Mouse (Mus musculus): ENCODE measurements at regions not wholly inside any gene's neighbourhood (a gene's known extent, or its start where the extent isn't known, plus 50 kb on each side); places are given as distances from the start of the nearest gene placed in this dataset.

DNA sequence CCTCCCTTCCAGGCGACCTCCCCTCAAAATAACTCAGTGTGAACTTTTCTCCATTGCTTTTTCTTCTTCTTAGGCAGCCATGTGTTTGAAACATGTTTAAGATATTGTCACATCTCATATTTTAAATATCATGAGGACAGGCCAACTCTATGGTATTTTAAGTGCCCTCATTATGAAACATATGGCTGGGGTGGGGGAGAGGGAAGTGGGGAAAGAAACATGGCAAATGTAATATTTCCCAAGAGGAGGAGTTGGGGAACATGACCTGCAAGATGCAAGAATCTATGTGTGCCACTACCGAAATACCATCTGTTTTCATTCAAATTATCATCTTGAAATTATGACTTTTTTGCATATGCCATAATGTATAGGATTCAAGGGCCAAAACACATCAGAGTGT lies 1095.5 kb downstream of the Agbl1 start:
- ATAC-seq (ENCODE audit: low read depth) = no peak
- Histone ChIP-seq H3K36me3 (ENCODE audit: control insufficient read depth, insufficient read depth) (no peaks in the 10 kb centered on the region), H3K4me3 (ENCODE audit: low read depth, low read length) (no peak overlapping the region), H3K4me1 (ENCODE audit: control insufficient read depth, low read depth, low read length) (no peaks in the 10 kb centered on the region), H3K27me3 (ENCODE audit: control insufficient read depth, insufficient read depth, low read depth, low read length) (no peaks in the 10 kb centered on the region), H3K9me3 (replicated peaks; ENCODE audit: control insufficient read depth, low read length) (no peaks in the 10 kb centered on the region), H3K27ac (ENCODE audit: low read length) (no peak overlapping the region), H3K9ac (ENCODE audit: low read depth, low read length) (no peak overlapping the region), H3K4me2 (ENCODE audit: low read depth, low read length) (no peak overlapping the region)
- 37% methylated on average over 2 of the region's 2 CpGs for WGBS (ENCODE audit: insufficient replicate concordance)

DNA sequence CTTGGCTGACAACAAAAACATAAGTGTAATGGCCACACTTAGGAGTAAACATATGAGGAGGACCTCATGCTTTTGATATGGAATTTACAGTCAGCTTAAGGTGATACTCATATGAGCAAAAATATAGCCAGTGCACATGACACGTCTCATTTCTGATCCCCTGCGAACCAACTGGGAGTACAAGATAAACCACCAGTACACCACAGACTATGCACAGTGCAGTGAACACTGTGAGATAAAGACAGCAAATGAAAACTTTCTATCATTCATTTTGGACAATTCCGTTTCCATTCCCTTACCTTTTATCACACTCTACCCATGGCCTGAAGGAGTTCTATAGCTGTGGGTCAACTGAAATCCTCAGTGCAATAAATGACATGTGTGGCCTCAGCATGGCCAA lies 1097.1 kb downstream of the Agbl1 start:
- Histone ChIP-seq H3K4me3 (ENCODE audit: low read depth, low read length) (no peak overlapping the region), H3K27ac (ENCODE audit: low read length) (no peak overlapping the region), H3K27me3 (ENCODE audit: control insufficient read depth, insufficient read depth, low read depth, low read length) (no peaks in the 10 kb centered on the region), H3K4me1 (ENCODE audit: control insufficient read depth, low read depth, low read length) (no peaks in the 10 kb centered on the region), H3K9me3 (replicated peaks; ENCODE audit: control insufficient read depth, low read length) (no peaks in the 10 kb centered on the region), H3K4me2 (ENCODE audit: low read depth, low read length) (no peak overlapping the region), H3K36me3 (ENCODE audit: control insufficient read depth, insufficient read depth) (no peaks in the 10 kb centered on the region), H3K9ac (ENCODE audit: low read depth, low read length) (no peak overlapping the region)
- peak; percentile 84 for ATAC-seq (ENCODE audit: low read depth)
- WGBS (ENCODE audit: insufficient replicate concordance) = 44% methylated on average over 3 of the region's 3 CpGs

DNA sequence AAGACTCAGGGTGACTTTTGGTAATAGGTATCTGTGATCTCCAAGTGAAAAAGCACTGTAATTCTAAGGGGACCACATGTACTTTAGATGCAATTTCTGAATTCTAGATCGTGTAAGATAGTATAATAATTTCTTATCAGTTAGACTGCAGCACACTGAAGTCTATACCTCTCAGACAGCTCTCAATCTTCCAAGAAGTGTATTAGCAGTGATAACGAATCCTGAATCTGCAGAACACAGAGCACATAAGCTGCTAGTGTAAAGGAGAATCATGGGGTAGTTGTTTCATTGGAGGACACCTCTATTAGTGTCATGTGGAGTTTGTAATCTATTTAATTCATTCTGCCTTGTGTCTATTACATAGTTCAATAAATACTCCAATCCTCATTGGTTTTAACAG lies 1097.8 kb downstream of the Agbl1 start:
- WGBS (ENCODE audit: insufficient replicate concordance) = 25% methylated on average over 2 of the region's 2 CpGs
- peak; percentile 73 for ATAC-seq (ENCODE audit: low read depth)

DNA sequence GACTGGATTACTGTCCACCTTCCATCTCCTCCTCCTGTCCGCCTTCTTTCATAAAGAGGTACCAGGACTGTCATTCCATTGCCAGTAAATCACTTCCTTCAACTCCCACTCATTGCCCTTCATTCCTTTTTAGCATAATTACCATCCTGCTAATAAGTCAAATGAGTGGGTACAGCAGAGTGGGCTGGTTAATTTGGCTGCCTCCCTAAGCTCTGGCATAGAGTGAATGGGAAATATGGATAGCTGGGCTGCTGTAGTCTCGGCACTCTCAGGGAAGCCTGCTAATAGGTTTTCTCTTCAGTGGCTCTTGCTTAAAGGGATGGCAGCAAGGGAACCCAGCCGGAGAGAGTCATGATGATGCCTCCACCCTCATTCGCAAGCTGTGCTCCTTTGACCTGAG lies 1108.9 kb downstream of the Agbl1 start:
- no peaks in the 10 kb centered on the region for H3K36me3 ChIP-seq (ENCODE audit: control insufficient read depth, insufficient read depth)
- H3K27ac ChIP-seq (ENCODE audit: low read length) = no peak overlapping the region
- H3K4me3 ChIP-seq (ENCODE audit: low read depth, low read length) = no peak overlapping the region
- no peak overlapping the region for H3K4me2 ChIP-seq (ENCODE audit: low read depth, low read length)
- H3K27me3 ChIP-seq (ENCODE audit: control insufficient read depth, insufficient read depth, low read depth, low read length) = no peaks in the 10 kb centered on the region
- 61% methylated on average over 4 of the region's 4 CpGs for WGBS (ENCODE audit: insufficient replicate concordance)
- H3K4me1 ChIP-seq (ENCODE audit: control insufficient read depth, low read depth, low read length) = no peaks in the 10 kb centered on the region
- H3K9me3 ChIP-seq (replicated peaks; ENCODE audit: control insufficient read depth, low read length) = no peaks in the 10 kb centered on the region
- ATAC-seq (ENCODE audit: low read depth) = no peak
- no peak overlapping the region for H3K9ac ChIP-seq (ENCODE audit: low read depth, low read length)

More for the DNA sequence above, 1097.8 kb downstream of the Agbl1 start:
- Histone ChIP-seq H3K9me3 (replicated peaks; ENCODE audit: control insufficient read depth, low read length) (no peaks in the 10 kb centered on the region), H3K36me3 (ENCODE audit: control insufficient read depth, insufficient read depth) (no peaks in the 10 kb centered on the region), H3K9ac (ENCODE audit: low read depth, low read length) (no peak overlapping the region), H3K27me3 (ENCODE audit: control insufficient read depth, insufficient read depth, low read depth, low read length) (no peaks in the 10 kb centered on the region), H3K4me3 (ENCODE audit: low read depth, low read length) (no peak overlapping the region), H3K27ac (ENCODE audit: low read length) (no peak overlapping the region), H3K4me2 (ENCODE audit: low read depth, low read length) (no peak overlapping the region), H3K4me1 (ENCODE audit: control insufficient read depth, low read depth, low read length) (no peaks in the 10 kb centered on the region)

Data from liver, embryonic 16.5 days (tissue).